Mouse (Mus musculus) sigmoid colon, adult 10 weeks (tissue): Measurements from ENCODE around the gene Ufd1. TPM values are rescaled to one million over a fixed set of nuclear protein-coding genes. Genes with fewer than 3 reads are reported as not detected.

Experiments
- polyA plus RNA-seq: library from polyadenylated mRNA; stranded (reverse); fragments of 350-450 nt; fragmentation: Illumina TruSeq; extraction: RNeasy Lipid Tissue Mini Kit (QIAGEN cat#74804); gene quantifications from one replicate; pipeline ENCODE4 v1.2.3, GENCODE M21; 2014; ENCODE audit warnings: low read depth, low replicate concordance

Ufd1 gene
- 81.4 TPM for polyA plus RNA-seq

GRCm38 (mm10) chr16:18811468-18812384 is at the start of gene Ufd1, which contains the start of gene Cdc45:
Gene Ufd1, plus strand, starts transcription at chr16:18811779.
Gene Cdc45, minus strand, starts transcription at chr16:18811987.

GRCm38 (mm10) chr16:18776556-18777100 is 35.0 kb upstream of the Ufd1 start, which contains the start of gene Cldn5:
Gene Cldn5, plus strand, starts transcription at chr16:18776847.

GRCm38 (mm10) chr16:18836468-18837208 is 25.1 kb downstream of the Ufd1 start, which contains the start of the genes 2510002D24Rik and Gm28539:
Gene 2510002D24Rik, plus strand, starts transcription at chr16:18836578.
Gene Gm28539, plus strand, starts transcription at chr16:18836584.

GRCm38 (mm10) chr16:18876442-18877308 is 65.1 kb downstream of the Ufd1 start, which contains the start of the genes Mrpl40 and Hira:
Gene Mrpl40, minus strand, starts transcription at chr16:18876862.
Gene Hira, plus strand, starts transcription at chr16:18877037.

Other genes with a start within 250 kb of the Ufd1 start
- 0.35 TPM for gene Tbx1, start 221.1 kb upstream of the Ufd1 start, polyA plus RNA-seq
- not detected for gene Gp1bb, start 189.4 kb upstream of the Ufd1 start, polyA plus RNA-seq
- 2.0 TPM for gene Gm49601, start 185.4 kb upstream of the Ufd1 start, polyA plus RNA-seq
- gene Sept5, start 181.8 kb upstream of the Ufd1 start, polyA plus RNA-seq = 1.5 TPM
- gene Cldn5, start 34.9 kb upstream of the Ufd1 start, polyA plus RNA-seq = not detected
- gene Cdc45, start 208 bp downstream of the Ufd1 start, polyA plus RNA-seq = 2.7 TPM
- 12.2 TPM for gene 2510002D24Rik, start 24.8 kb downstream of the Ufd1 start, polyA plus RNA-seq
- not detected for gene Gm28539, start 24.8 kb downstream of the Ufd1 start, polyA plus RNA-seq
- gene Mrpl40, start 65.1 kb downstream of the Ufd1 start, polyA plus RNA-seq = 52.5 TPM
- 18.1 TPM for gene Hira, start 65.3 kb downstream of the Ufd1 start, polyA plus RNA-seq